Mouse (Mus musculus): Measurements from ENCODE around the gene Klra6. TPM values are rescaled to one million over a fixed set of nuclear protein-coding genes. Genes with fewer than 3 reads are reported as not detected.
"Not testable (repeated sequence)": the region's sequence is repeated elsewhere in the genome, so short reads cannot be mapped to it uniquely, and the experiment has no call there.

The Klra6 gene
- not detected in 2 replicates for polyA plus RNA-seq (2015; fragmentation: Nextera tagmentation; extraction: Ambion mirVana)

- no peak within 1 kb of the TSS for H3K4me2 ChIP-seq
- H3K27me3 ChIP-seq (replicated peaks) = no peaks in the 10 kb centered on the region
- no peak within 1 kb of the TSS for H3K4me3 ChIP-seq (replicated peaks)
- no peaks in the 10 kb centered on the region for H3K36me3 ChIP-seq
- H3K9me3 ChIP-seq (replicated peaks) = peaks cover 2% of the 10 kb centered on the region; the same call in 1 of the 2 replicates
- H3K4me1 ChIP-seq = no peaks in the 10 kb centered on the region
- ATAC-seq (ENCODE audit: low FRiP score) = no peak
- no peak within 1 kb of the TSS for H3K9ac ChIP-seq (replicated peaks)
- WGBS = 83% methylated on average over 4 of the region's 4 CpGs
- H3K27ac ChIP-seq (replicated peaks) = no peak within 1 kb of the TSS
Observed at GRCm38 (mm10) chr6:130026854-130027253, at the start of gene Klra6. Klra6 (minus strand) TSS chr6:130026954.

GRCm38 (mm10) chr6:130067171-130067570 lies 40.4 kb upstream of the Klra6 start, which contains the start of gene Klra4:
Klra4 (minus strand) TSS chr6:130067271.
- not testable (repeated sequence) for H3K4me1 ChIP-seq; ATAC-seq (ENCODE audit: low FRiP score); H3K4me2 ChIP-seq; H3K4me3 ChIP-seq (replicated peaks); H3K9me3 ChIP-seq (replicated peaks); H3K9ac ChIP-seq (replicated peaks); H3K27me3 ChIP-seq (replicated peaks); H3K36me3 ChIP-seq; H3K27ac ChIP-seq (replicated peaks)
- 62% methylated on average over 1 of the region's 1 CpGs for WGBS

- 72% methylated on average over 5 of the region's 5 CpGs for WGBS
- no peak for ATAC-seq (ENCODE audit: low FRiP score)
- Histone ChIP-seq H3K4me3 (replicated peaks) (no peak overlapping the region), H3K27me3 (replicated peaks) (no peaks in the 10 kb centered on the region), H3K4me1 (no peaks in the 10 kb centered on the region), H3K9ac (replicated peaks) (no peak overlapping the region), H3K27ac (replicated peaks) (no peak overlapping the region), H3K36me3 (no peaks in the 10 kb centered on the region), H3K9me3 (replicated peaks) (no peaks in the 10 kb centered on the region; the same call in 1 of the 2 replicates), H3K4me2 (no peak overlapping the region)
Observed at GRCm38 (mm10) chr6:130065196-130065595, 38.4 kb upstream of the Klra6 start.

GRCm38 (mm10) chr6:130035146-130035545 lies 8.4 kb upstream of the Klra6 start:
- not testable (repeated sequence) for H3K4me2 ChIP-seq; H3K4me1 ChIP-seq; ATAC-seq (ENCODE audit: low FRiP score); H3K4me3 ChIP-seq (replicated peaks); H3K9me3 ChIP-seq (replicated peaks); H3K27ac ChIP-seq (replicated peaks); H3K27me3 ChIP-seq (replicated peaks); H3K36me3 ChIP-seq; H3K9ac ChIP-seq (replicated peaks)
- 59% methylated on average over 4 of the region's 4 CpGs for WGBS

- not testable (repeated sequence) for H3K36me3 ChIP-seq; H3K27ac ChIP-seq (replicated peaks); H3K9ac ChIP-seq (replicated peaks); H3K27me3 ChIP-seq (replicated peaks); H3K4me1 ChIP-seq; H3K4me3 ChIP-seq (replicated peaks); H3K9me3 ChIP-seq (replicated peaks); ATAC-seq (ENCODE audit: low FRiP score); H3K4me2 ChIP-seq
Observed at GRCm38 (mm10) chr6:130031493-130032089, 4.8 kb upstream of the Klra6 start.

Other genes with a start within 250 kb of the Klra6 start
- not detected in 2 replicates for gene Gm156, start 242.7 kb downstream of the Klra6 start, polyA plus RNA-seq (2015; fragmentation: Nextera tagmentation; extraction: Ambion mirVana)
- gene Gm17631, start 164.3 kb downstream of the Klra6 start, polyA plus RNA-seq (2015; fragmentation: Nextera tagmentation; extraction: Ambion mirVana) = not detected in 2 replicates
- gene Klra17, start 150.3 kb downstream of the Klra6 start, polyA plus RNA-seq (2015; fragmentation: Nextera tagmentation; extraction: Ambion mirVana) = not detected in 2 replicates
- gene Klra5, start 109.3 kb downstream of the Klra6 start, polyA plus RNA-seq (2015; fragmentation: Nextera tagmentation; extraction: Ambion mirVana) = 0.65 TPM in 1 of 2 replicates, not detected in the other
- gene Klra4, start 40.3 kb upstream of the Klra6 start, polyA plus RNA-seq (2015; fragmentation: Nextera tagmentation; extraction: Ambion mirVana) = not detected in 2 replicates
- gene Klra8, start 102.9 kb upstream of the Klra6 start, polyA plus RNA-seq (2015; fragmentation: Nextera tagmentation; extraction: Ambion mirVana) = not detected in 2 replicates
- gene Klra9, start 166.2 kb upstream of the Klra6 start, polyA plus RNA-seq (2015; fragmentation: Nextera tagmentation; extraction: Ambion mirVana) = not detected in 2 replicates
- gene Klra7, start 206.4 kb upstream of the Klra6 start, polyA plus RNA-seq (2015; fragmentation: Nextera tagmentation; extraction: Ambion mirVana) = not detected in 2 replicates